Mouse (Mus musculus): ENCODE measurements at regions not wholly inside any gene's neighbourhood (a gene's known extent, or its start where the extent isn't known, plus 50 kb on each side); places are given as distances from the start of the nearest gene placed in this dataset.

DNA sequence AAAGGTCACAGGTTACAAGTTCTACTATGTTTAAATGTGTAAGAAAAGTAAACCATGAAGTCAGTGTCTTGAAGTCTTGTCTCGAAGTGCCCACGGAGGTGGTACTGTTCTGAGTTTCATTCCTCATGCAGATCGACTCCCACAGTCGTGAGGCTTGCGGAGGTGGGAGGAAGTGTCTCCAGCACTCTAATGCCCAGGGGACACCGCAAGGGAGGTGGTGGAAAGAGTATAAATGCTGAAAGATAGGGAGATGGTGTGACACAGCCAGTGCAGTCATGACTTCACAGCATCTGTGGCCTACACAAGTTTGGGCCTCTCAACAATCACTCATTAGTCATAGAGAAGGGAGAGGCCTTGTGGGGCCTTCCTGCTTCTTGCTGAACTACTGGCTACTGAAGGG is 112.8 kb upstream of the Adra1d start:
- Histone ChIP-seq H3K27ac (ENCODE audit: low read depth, low read length) (no peak overlapping the region), H3K4me1 (ENCODE audit: insufficient read depth) (no peaks in the 10 kb centered on the region), H3K4me2 (ENCODE audit: low read depth) (no peak overlapping the region), H3K9me3 (ENCODE audit: low read length) (no peaks in the 10 kb centered on the region), H3K36me3 (ENCODE audit: insufficient read depth) (no peaks in the 10 kb centered on the region), H3K27me3 (ENCODE audit: insufficient read depth, low read length) (no peaks in the 10 kb centered on the region), H3K4me3 (ENCODE audit: low read depth, low read length) (no peak overlapping the region), H3K9ac (no peak overlapping the region)
- no peak for TF ChIP-seq CTCF (IDR thresholded peaks at IDR 0.05; ENCODE audit: low read depth)
- 93% methylated on average over 6 of the region's 6 CpGs for WGBS
- DNase-seq (no peak), ATAC-seq (no peak)

DNA sequence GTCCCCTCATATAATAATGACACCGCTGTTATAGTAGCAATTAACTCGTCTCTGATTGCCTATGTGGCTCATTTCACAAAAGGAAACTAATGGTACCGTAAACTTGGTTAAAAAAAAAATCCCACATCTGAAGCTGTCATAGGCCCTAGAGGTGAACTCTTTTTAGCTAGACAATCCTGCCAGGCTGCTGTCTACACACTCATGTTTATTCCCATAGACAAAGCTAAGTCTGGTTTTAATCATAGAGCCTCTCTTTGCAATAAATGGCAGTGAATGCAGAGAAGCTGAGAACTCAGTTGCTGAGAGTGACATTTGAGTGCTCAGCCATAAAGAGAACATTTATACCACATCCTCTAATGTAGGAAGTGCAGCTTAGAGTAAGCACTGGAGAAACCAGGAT is 111.3 kb upstream of the Adra1d start:
- H3K4me2 ChIP-seq (ENCODE audit: low read depth): no peak overlapping the region
- H3K9me3 ChIP-seq (ENCODE audit: low read length): no peaks in the 10 kb centered on the region
- TF ChIP-seq CTCF (IDR thresholded peaks at IDR 0.05; ENCODE audit: low read depth): no peak
- no peak overlapping the region for H3K9ac ChIP-seq
- H3K4me1 ChIP-seq (ENCODE audit: insufficient read depth): no peaks in the 10 kb centered on the region
- H3K27me3 ChIP-seq (ENCODE audit: insufficient read depth, low read length): no peaks in the 10 kb centered on the region
- no peaks in the 10 kb centered on the region for H3K36me3 ChIP-seq (ENCODE audit: insufficient read depth)
- DNase-seq (no peak), ATAC-seq (no peak)
- 72% methylated on average over 3 of the region's 3 CpGs for WGBS
- no peak overlapping the region for H3K4me3 ChIP-seq (ENCODE audit: low read depth, low read length)
- no peak overlapping the region for H3K27ac ChIP-seq (ENCODE audit: low read depth, low read length)

DNA sequence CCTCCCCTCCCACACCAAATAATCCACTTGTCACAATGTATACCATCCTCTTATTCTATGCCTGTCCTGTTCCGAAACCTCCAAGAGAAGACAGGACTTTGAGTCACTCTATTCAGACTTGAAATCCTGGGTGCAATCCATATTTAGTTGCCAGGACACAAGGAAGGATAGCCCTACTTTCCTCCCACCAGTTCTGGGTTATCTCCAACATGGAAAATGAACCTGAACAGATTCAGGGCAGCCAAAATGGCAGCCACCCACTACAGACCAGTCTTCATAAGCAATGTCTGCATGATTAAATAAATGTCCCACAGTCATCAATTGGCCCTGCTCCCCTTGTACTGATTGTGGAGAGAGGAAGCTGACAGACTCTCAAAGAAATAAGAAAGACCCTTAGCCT is 110.6 kb upstream of the Adra1d start:
- no peaks in the 10 kb centered on the region for H3K9me3 ChIP-seq (ENCODE audit: low read length)
- H3K4me2 ChIP-seq (ENCODE audit: low read depth): no peak overlapping the region
- H3K9ac ChIP-seq: no peak overlapping the region
- no peak for DNase-seq
- H3K27me3 ChIP-seq (ENCODE audit: insufficient read depth, low read length): no peaks in the 10 kb centered on the region
- no peak for ATAC-seq
- H3K27ac ChIP-seq (ENCODE audit: low read depth, low read length): no peak overlapping the region
- no peak for TF ChIP-seq CTCF (IDR thresholded peaks at IDR 0.05; ENCODE audit: low read depth)
- no peak overlapping the region for H3K4me3 ChIP-seq (ENCODE audit: low read depth, low read length)
- WGBS: 88% methylated on average over 1 of the region's 1 CpGs
- no peaks in the 10 kb centered on the region for H3K4me1 ChIP-seq (ENCODE audit: insufficient read depth)
- H3K36me3 ChIP-seq (ENCODE audit: insufficient read depth): no peaks in the 10 kb centered on the region

DNA sequence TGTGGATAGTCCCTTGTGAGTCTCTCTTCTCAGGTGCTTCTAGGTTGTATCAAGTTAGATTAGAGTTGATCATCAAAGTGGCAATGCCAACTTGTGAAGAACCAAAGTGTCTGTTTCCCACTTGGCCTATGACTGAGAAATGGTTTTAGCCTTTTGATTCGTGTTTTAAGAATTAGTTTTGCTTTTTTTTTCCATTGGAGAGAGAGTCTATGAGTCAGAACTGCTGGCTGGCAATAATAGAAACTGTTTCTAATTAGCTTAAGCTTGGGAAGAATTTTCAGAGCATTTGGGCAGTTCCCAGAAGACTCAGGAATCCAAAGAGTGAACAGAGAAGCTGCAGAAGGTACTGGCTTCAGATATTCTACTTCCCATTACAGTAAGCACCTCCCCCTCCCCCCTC is 110.1 kb upstream of the Adra1d start:
- TF ChIP-seq CTCF (IDR thresholded peaks at IDR 0.05; ENCODE audit: low read depth): no peak
- no peak overlapping the region for H3K4me2 ChIP-seq (ENCODE audit: low read depth)
- H3K4me3 ChIP-seq (ENCODE audit: low read depth, low read length): no peak overlapping the region
- H3K36me3 ChIP-seq (ENCODE audit: insufficient read depth): no peaks in the 10 kb centered on the region
- DNase-seq (no peak), ATAC-seq (no peak)
- no peaks in the 10 kb centered on the region for H3K9me3 ChIP-seq (ENCODE audit: low read length)
- no peaks in the 10 kb centered on the region for H3K4me1 ChIP-seq (ENCODE audit: insufficient read depth)
- H3K27me3 ChIP-seq (ENCODE audit: insufficient read depth, low read length): no peaks in the 10 kb centered on the region
- no peak overlapping the region for H3K27ac ChIP-seq (ENCODE audit: low read depth, low read length)
- no peak overlapping the region for H3K9ac ChIP-seq
- 40% methylated on average over 1 of the region's 1 CpGs for WGBS

DNA sequence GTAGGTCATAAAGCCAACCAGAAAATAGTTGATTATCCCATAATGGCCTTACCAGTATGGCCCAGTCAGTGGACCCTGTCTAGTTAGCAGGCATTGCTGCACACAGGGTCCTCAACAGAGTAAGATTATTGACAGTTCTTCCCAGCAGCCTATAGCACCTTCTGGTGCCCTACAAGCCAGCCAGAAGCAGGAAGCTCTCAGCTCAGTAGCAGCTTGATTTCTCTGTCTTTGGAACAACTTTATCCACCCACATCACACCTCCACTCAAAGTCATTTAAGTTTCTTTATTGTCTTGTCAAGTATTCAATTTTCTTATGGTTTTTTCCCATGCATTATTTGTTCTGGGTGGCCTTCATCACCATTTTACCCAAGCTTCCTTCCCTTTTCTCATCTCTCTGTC is 108.8 kb upstream of the Adra1d start:
- Histone ChIP-seq H3K9me3 (ENCODE audit: low read length) (no peaks in the 10 kb centered on the region), H3K36me3 (ENCODE audit: insufficient read depth) (no peaks in the 10 kb centered on the region), H3K27me3 (ENCODE audit: insufficient read depth, low read length) (no peaks in the 10 kb centered on the region), H3K4me1 (ENCODE audit: insufficient read depth) (no peaks in the 10 kb centered on the region), H3K9ac (no peak overlapping the region), H3K4me2 (ENCODE audit: low read depth) (no peak overlapping the region), H3K27ac (ENCODE audit: low read depth, low read length) (no peak overlapping the region), H3K4me3 (ENCODE audit: low read depth, low read length) (no peak overlapping the region)
- DNase-seq: no peak
- no peak for TF ChIP-seq CTCF (IDR thresholded peaks at IDR 0.05; ENCODE audit: low read depth)
- ATAC-seq: no peak

DNA sequence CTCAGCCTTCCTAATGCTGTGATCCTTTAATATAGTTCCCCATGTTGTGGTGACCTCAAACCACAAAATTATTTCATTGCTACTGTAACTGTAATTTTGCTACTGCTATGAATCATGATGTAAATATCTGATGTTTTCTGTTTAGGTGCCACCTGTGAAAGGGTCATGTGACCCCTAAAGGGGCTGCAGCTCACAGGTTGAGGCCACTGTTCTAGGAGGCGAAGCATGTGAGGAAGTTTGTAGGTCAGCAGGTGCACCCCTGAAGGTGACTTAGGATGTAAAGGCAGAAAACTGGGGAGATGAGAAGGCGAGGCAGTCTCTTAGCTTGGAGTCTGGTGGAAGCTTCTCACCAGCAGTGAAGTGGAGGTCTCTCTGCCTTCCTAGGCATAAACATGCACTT is 105.8 kb upstream of the Adra1d start:
- Histone ChIP-seq H3K4me3 (ENCODE audit: low read depth, low read length) (no peak overlapping the region), H3K4me2 (ENCODE audit: low read depth) (no peak overlapping the region), H3K27me3 (ENCODE audit: insufficient read depth, low read length) (no peaks in the 10 kb centered on the region), H3K36me3 (ENCODE audit: insufficient read depth) (no peaks in the 10 kb centered on the region), H3K4me1 (ENCODE audit: insufficient read depth) (no peaks in the 10 kb centered on the region), H3K9ac (no peak overlapping the region), H3K27ac (ENCODE audit: low read depth, low read length) (no peak overlapping the region), H3K9me3 (ENCODE audit: low read length) (no peaks in the 10 kb centered on the region)
- WGBS: 88% methylated on average over 2 of the region's 2 CpGs
- no peak for TF ChIP-seq CTCF (IDR thresholded peaks at IDR 0.05; ENCODE audit: low read depth)
- ATAC-seq (no peak), DNase-seq (no peak)

DNA sequence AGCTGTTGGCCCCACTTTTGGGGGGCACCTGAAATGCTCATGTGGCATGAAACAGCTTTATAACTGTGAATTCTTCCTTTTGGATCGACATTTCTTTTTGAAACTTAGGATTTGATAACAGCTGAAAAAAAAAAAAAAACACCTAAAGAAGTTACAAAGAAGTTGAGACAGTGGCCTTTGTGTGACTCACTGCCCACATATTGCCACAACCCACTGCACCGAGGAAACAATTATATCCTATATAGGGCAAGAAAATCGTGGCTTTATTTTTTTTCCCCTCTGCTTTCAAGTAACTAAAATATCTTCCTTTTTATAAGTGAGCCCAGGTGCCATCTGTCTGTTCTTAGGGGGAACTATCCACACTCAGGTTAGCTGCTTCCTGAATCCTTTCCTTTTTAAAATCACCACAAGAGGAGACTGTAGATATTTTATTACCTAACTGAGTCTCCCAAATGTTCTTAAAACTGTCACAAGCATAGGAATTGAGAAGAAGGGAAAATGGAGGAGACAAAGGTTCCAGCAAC is 104.8 kb upstream of the Adra1d start:
- H3K4me3 ChIP-seq (ENCODE audit: low read depth, low read length): no peak overlapping the region
- no peaks in the 10 kb centered on the region for H3K27me3 ChIP-seq (ENCODE audit: insufficient read depth, low read length)
- TF ChIP-seq CTCF (IDR thresholded peaks at IDR 0.05; ENCODE audit: low read depth): no peak
- no peaks in the 10 kb centered on the region for H3K36me3 ChIP-seq (ENCODE audit: insufficient read depth)
- H3K9ac ChIP-seq: no peak overlapping the region
- no peaks in the 10 kb centered on the region for H3K4me1 ChIP-seq (ENCODE audit: insufficient read depth)
- no peak overlapping the region for H3K4me2 ChIP-seq (ENCODE audit: low read depth)
- no peak overlapping the region for H3K27ac ChIP-seq (ENCODE audit: low read depth, low read length)
- H3K9me3 ChIP-seq (ENCODE audit: low read length): no peaks in the 10 kb centered on the region
- 71% methylated on average over 3 of the region's 3 CpGs for WGBS
- DNase-seq (no peak), ATAC-seq (no peak)

DNA sequence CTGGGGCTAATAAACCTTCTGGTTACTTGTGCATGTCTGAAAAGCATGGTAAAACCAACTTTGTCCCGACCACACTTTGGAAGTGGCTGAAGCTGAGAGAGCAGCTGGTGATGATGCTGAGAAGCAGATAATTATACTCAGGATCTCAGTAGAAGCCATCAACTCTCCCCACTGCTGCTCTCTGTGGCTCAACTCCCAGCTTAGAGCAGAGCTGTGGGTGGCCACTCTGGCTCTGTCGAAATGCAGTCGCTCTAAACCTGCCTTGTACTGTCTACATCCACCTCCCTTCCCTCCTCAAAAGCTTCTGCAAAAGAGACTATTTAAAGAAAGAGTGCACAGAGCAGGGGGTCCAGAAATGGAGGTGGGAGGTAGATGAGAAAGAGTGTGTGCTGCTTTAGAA is 102.5 kb upstream of the Adra1d start:
- TF ChIP-seq CTCF (IDR thresholded peaks at IDR 0.05; ENCODE audit: low read depth): no peak
- Histone ChIP-seq H3K9me3 (ENCODE audit: low read length) (no peaks in the 10 kb centered on the region), H3K9ac (no peak overlapping the region), H3K27me3 (ENCODE audit: insufficient read depth, low read length) (no peaks in the 10 kb centered on the region), H3K36me3 (ENCODE audit: insufficient read depth) (no peaks in the 10 kb centered on the region), H3K27ac (ENCODE audit: low read depth, low read length) (no peak overlapping the region), H3K4me1 (ENCODE audit: insufficient read depth) (no peaks in the 10 kb centered on the region), H3K4me3 (ENCODE audit: low read depth, low read length) (no peak overlapping the region), H3K4me2 (ENCODE audit: low read depth) (no peak overlapping the region)
- DNase-seq (no peak), ATAC-seq (no peak)
- WGBS: 75% methylated on average over 3 of the region's 3 CpGs
